ENCODE assay signal across 10 mouse cellular contexts in the genomic region with DNA sequence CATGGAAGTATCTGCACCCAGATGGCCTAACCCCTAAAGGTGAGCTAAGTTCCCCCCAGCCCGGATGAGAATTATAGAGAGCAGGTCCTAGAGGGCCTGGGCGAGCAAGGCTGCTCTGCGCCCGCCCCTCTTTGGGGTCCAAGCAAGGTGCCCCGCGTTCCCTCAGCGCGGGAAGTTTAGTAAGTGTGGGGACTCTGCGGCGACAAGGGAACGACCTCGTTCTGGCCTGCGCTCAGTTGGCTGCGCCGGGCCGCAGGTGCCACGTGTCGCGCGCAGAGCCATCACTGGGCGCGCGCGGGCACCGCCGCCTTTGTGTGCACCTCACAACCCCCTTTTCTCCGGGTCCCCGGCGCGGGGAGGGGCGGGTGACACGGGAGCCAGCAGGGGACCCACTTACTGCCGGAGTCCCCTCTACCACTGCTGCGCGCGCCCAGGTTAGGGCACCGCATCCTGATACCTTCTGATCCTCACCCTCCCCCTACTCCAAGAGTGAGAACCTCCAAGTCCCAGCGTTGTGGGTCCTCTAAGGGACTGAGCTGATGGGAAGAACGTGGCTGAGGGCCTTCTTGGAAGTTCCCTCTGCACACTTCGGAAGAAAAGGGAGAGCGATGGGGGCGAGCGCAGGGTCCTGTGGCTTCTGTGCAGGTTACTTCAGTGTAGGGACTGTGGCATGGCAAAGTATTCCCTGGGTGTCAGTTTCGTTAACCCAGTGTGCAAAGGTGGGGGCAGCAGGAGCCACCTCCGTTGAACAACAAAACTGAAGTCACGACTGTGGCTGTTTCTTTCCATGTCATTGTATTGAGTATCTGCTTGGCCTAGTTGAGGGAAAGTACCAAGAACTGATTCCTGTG. TPM values are rescaled to one million over a fixed set of nuclear protein-coding genes. Genes with fewer than 3 reads are reported as not detected.
A peak's percentile ranks its signal among the peaks of the same experiment; 100 is the strongest.
DNase-seq lines count a peak whose midpoint lies in the region; ATAC-seq lines count a peak whose summit lies in the region.
"Had no signal": no experiment of that assay in that cellular context is flagged by ENCODE, and none has a peak within 500 bp of the region (broad histone marks: within the 10 kb centered on the region; RNA-seq: fewer than 3 reads in every experiment).

No protein-coding gene starts in this region.

- peak overlapping the region; percentile 46 for H3K4me3 ChIP-seq in heart, embryonic 15.5 days
- H3K4me3 ChIP-seq in hindbrain, embryonic 10.5 days = peak overlapping the region; percentile 55
- H3K4me3 ChIP-seq in midbrain, embryonic 12.5 days = peak overlapping the region; percentile 45

- WGBS in heart, embryonic 15.5 days = 17% methylated on average over 46 of the region's 46 CpGs
- 4% methylated on average over 46 of the region's 46 CpGs for WGBS in hindbrain, embryonic 10.5 days
- 5% methylated on average over 45 of the region's 46 CpGs for WGBS in midbrain, embryonic 12.5 days

- no peak overlapping the region for H3K27ac ChIP-seq in heart, embryonic 15.5 days
- H3K27ac ChIP-seq in hindbrain, embryonic 10.5 days = peak overlapping the region; percentile 79
- H3K27ac ChIP-seq in midbrain, embryonic 12.5 days (replicated peaks) = no peak overlapping the region

- intact Hi-C loops in gastrocnemius, postnatal 36 days (cut with DNase I) = no loop called here

- peak overlapping the region; percentile 41; the same call in 1 of the 2 replicates for H3K9ac ChIP-seq in heart, embryonic 15.5 days
- peak overlapping the region; percentile 51; the same call in 1 of the 2 replicates for H3K9ac ChIP-seq in midbrain, embryonic 12.5 days (replicated peaks)

- H3K4me1 ChIP-seq in heart, embryonic 15.5 days (replicated peaks) = peaks cover 7% of the 10 kb centered on the region
- H3K4me1 ChIP-seq in hindbrain, embryonic 10.5 days (replicated peaks) = peaks cover 35% of the 10 kb centered on the region
- H3K4me1 ChIP-seq in midbrain, embryonic 12.5 days = peaks cover 14% of the 10 kb centered on the region

- ATAC-seq in heart, embryonic 15.5 days (replicated peaks; ENCODE audit: insufficient number of reproducible peaks, insufficient read depth, low FRiP score, low read depth) = peak; percentile 50; the same call in 1 of the 2 replicates
- ATAC-seq in midbrain, embryonic 12.5 days (ENCODE audit: low FRiP score, low read depth) = peak; percentile 67
- ATAC-seq: Patski had no signal

- peaks cover 21% of the 10 kb centered on the region for H3K27me3 ChIP-seq in heart, embryonic 15.5 days
- peaks cover 53% of the 10 kb centered on the region for H3K27me3 ChIP-seq in hindbrain, embryonic 10.5 days (ENCODE audit: insufficient read depth, poor library complexity, severe bottlenecking)
- peaks cover 35% of the 10 kb centered on the region for H3K27me3 ChIP-seq in midbrain, embryonic 12.5 days

- no peak for DNase-seq in heart, adult 18-20 months
- peak; percentile 59 for DNase-seq in R1 (ENCODE audit: low read depth, low spot score)
- DNase-seq in hindbrain, embryonic 10.5 days (ENCODE audit: low spot score) = peak; percentile 35
- DNase-seq in gastrocnemius, postnatal 36 days = no peak
- no peak for DNase-seq in left cerebral cortex, adult 8-10 months (ENCODE audit: low spot score in 2 of 2)
- no peak for DNase-seq in thymus, adult 18-20 months
- DNase-seq: spleen, adult 18-20 months had no signal

- H3K36me3 ChIP-seq in heart, embryonic 15.5 days = no peaks in the 10 kb centered on the region
- no peaks in the 10 kb centered on the region for H3K36me3 ChIP-seq in hindbrain, embryonic 10.5 days
- no peaks in the 10 kb centered on the region for H3K36me3 ChIP-seq in midbrain, embryonic 12.5 days

- no peaks in the 10 kb centered on the region for H3K9me3 ChIP-seq in heart, embryonic 15.5 days (replicated peaks)
- no peaks in the 10 kb centered on the region for H3K9me3 ChIP-seq in hindbrain, embryonic 10.5 days
- H3K9me3 ChIP-seq in midbrain, embryonic 12.5 days = no peaks in the 10 kb centered on the region

- H3K4me2 ChIP-seq in heart, embryonic 15.5 days = peak overlapping the region; percentile 90
- H3K4me2 ChIP-seq in midbrain, embryonic 12.5 days (replicated peaks) = peak overlapping the region; percentile 76

RNA-seq across cellular contexts. Expression of a gene that starts 0.7 kb away (rescaled TPM):
- 165 and 200 TPM in 2 replicates for polyA plus RNA-seq in heart, embryonic 15.5 days (2015; fragmentation: Nextera tagmentation; extraction: Ambion mirVana)
- total RNA-seq in heart, adult 18-20 months (2021) = 1 to 10 TPM; 6.2 to 9.4 TPM
- 56.1 and 59.4 TPM in 2 replicates for polyA plus RNA-seq in hindbrain, embryonic 10.5 days (2016; fragmentation: Nextera tagmentation; extraction: Ambion mirVana)
- polyA plus RNA-seq in midbrain, embryonic 12.5 days (2016; fragmentation: Nextera tagmentation; extraction: Ambion mirVana) = 77.2 and 98.5 TPM in 2 replicates
- 1 to 10 TPM; 3.3 to 4.3 TPM for total RNA-seq in gastrocnemius, postnatal 36 days (2021)
- total RNA-seq in left cerebral cortex, adult 8-10 months (2022) = 10 to 100 TPM; 12.9 to 18.8 (median 15.7) TPM

RNA-seq across cellular contexts. Expression of a gene that starts 55.9 kb away (rescaled TPM):
- 25.1 TPM in 2 replicates for polyA plus RNA-seq in heart, embryonic 15.5 days (2015; fragmentation: Nextera tagmentation; extraction: Ambion mirVana)
- 1 to 10 TPM; 7.0 to 7.7 TPM for total RNA-seq in heart, adult 18-20 months (2021)
- polyA plus RNA-seq in hindbrain, embryonic 10.5 days (2016; fragmentation: Nextera tagmentation; extraction: Ambion mirVana) = 44.0 and 47.3 TPM in 2 replicates
- 30.3 and 32.2 TPM in 2 replicates for polyA plus RNA-seq in midbrain, embryonic 12.5 days (2016; fragmentation: Nextera tagmentation; extraction: Ambion mirVana)
- 1 to 10 TPM; 4.2 to 4.4 TPM for total RNA-seq in gastrocnemius, postnatal 36 days (2021)
- total RNA-seq in left cerebral cortex, adult 8-10 months (2022) = 1 to 10 TPM; 7.0 to 9.2 (median 7.8) TPM

Comparison
In these comparisons a context has a peak if more than half of its experiments do, and no peak if none do; other contexts are left out.
1. DNase-seq: peak in R1 (single experiment) and hindbrain, embryonic 10.5 days (single experiment); none in heart, adult 18-20 months (0 of 2), gastrocnemius, postnatal 36 days (0 of 2), left cerebral cortex, adult 8-10 months (0 of 2) and thymus, adult 18-20 months (0 of 2).
2. Peak in every context shown above with its lines, with median percentiles within 50 percentile points of each other: H3K4me3 ChIP-seq.